Mouse (Mus musculus): ENCODE results near the gene Carmil3. TPM values are rescaled to one million over a fixed set of nuclear protein-coding genes. Genes with fewer than 3 reads are reported as not detected.

Gene Carmil3
- polyA plus RNA-seq, 2 experiments: 3.6 to 24.8 TPM

DNA sequence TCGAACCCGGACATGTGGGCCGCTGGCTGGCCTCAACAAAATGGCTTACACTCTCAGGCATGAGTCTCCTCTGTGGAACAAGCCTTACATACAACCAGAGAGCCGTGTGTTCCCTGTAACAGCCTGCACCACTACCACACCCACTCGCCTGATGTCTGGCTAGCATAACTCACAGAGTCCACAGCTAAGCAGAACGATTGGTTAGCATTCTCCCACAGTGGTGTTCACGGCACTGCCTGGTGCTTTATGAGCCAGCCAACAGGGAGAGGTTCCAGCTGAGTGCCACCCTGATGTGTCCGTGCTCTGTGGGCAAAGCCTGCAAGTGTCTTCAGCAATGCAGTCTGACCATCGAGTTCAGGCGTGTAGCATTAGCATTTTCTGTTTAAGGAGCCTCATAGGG, 30.2 kb upstream of the Carmil3 start:
- TF ChIP-seq POLR2A (IDR thresholded peaks at IDR 0.05; ENCODE audit: borderline replicate concordance, extremely low read depth, insufficient read depth, insufficient read length): no peak
- 69% methylated on average over 10 of the region's 10 CpGs for WGBS
- Histone ChIP-seq H3K4me1 (ENCODE audit: control insufficient read depth, insufficient read depth, low read length) (no peaks in the 10 kb centered on the region), H3K36me3 (ENCODE audit: control insufficient read depth, insufficient read depth, low read length) (no peaks in the 10 kb centered on the region), H3K9ac (ENCODE audit: low read depth, low read length, severe bottlenecking) (no peak overlapping the region), H3K27me3 (ENCODE audit: control insufficient read depth, insufficient read depth, low read length) (no peaks in the 10 kb centered on the region), H3K27ac (replicated peaks; ENCODE audit: low read depth, low read length) (no peak overlapping the region), H3K9me3 (ENCODE audit: control insufficient read depth, low read length) (peaks cover 8% of the 10 kb centered on the region; the same call in 1 of the 2 replicates), H3K4me2 (replicated peaks; ENCODE audit: low read depth, low read length, severe bottlenecking) (no peak overlapping the region), H3K4me3 (replicated peaks; ENCODE audit: low read length) (no peak overlapping the region)
- no peak for DNase-seq (ENCODE audit: low spot score)
- ATAC-seq (ENCODE audit: low FRiP score, low read depth): no peak

DNA sequence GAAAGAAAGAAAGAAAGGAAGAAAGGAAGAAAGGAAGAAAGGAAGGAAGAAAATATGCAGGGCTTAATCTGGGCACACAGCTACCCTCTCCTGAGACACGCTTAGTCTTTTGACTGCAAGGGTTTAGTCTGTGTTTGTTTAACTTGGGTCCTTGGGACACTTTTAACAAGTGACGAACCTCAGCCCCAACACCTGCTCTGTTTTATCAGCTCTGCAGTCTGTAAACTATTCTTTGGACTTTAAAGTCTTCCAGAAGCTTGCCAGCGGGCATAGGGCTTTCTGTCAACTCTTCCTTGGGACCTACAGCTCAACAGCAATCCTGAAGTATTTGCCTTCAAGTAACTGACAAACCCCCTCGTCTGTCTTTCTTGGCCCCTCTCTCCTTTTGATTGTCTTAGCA, 28.7 kb upstream of the Carmil3 start:
- Histone ChIP-seq H3K4me1 (ENCODE audit: control insufficient read depth, insufficient read depth, low read length) (no peaks in the 10 kb centered on the region), H3K4me3 (replicated peaks; ENCODE audit: low read length) (no peak overlapping the region), H3K9me3 (ENCODE audit: control insufficient read depth, low read length) (no peaks in the 10 kb centered on the region), H3K36me3 (ENCODE audit: control insufficient read depth, insufficient read depth, low read length) (no peaks in the 10 kb centered on the region), H3K4me2 (replicated peaks; ENCODE audit: low read depth, low read length, severe bottlenecking) (no peak overlapping the region), H3K9ac (ENCODE audit: low read depth, low read length, severe bottlenecking) (no peak overlapping the region), H3K27ac (replicated peaks; ENCODE audit: low read depth, low read length) (no peak overlapping the region), H3K27me3 (ENCODE audit: control insufficient read depth, insufficient read depth, low read length) (no peaks in the 10 kb centered on the region)
- DNase-seq (ENCODE audit: low spot score) (no peak), ATAC-seq (ENCODE audit: low FRiP score, low read depth) (no peak)
- TF ChIP-seq POLR2A (IDR thresholded peaks at IDR 0.05; ENCODE audit: borderline replicate concordance, extremely low read depth, insufficient read depth, insufficient read length): no peak
- 33% methylated on average over 4 of the region's 4 CpGs for WGBS

- Histone ChIP-seq H3K27ac (replicated peaks; ENCODE audit: low read depth, low read length) (no peak overlapping the region), H3K9ac (ENCODE audit: low read depth, low read length, severe bottlenecking) (no peak overlapping the region), H3K4me2 (replicated peaks; ENCODE audit: low read depth, low read length, severe bottlenecking) (no peak overlapping the region), H3K9me3 (ENCODE audit: control insufficient read depth, low read length) (no peaks in the 10 kb centered on the region), H3K36me3 (ENCODE audit: control insufficient read depth, insufficient read depth, low read length) (no peaks in the 10 kb centered on the region), H3K27me3 (ENCODE audit: control insufficient read depth, insufficient read depth, low read length) (no peaks in the 10 kb centered on the region), H3K4me1 (ENCODE audit: control insufficient read depth, insufficient read depth, low read length) (no peaks in the 10 kb centered on the region), H3K4me3 (replicated peaks; ENCODE audit: low read length) (no peak overlapping the region)
- WGBS: 57% methylated on average over 4 of the region's 4 CpGs
- DNase-seq (ENCODE audit: low spot score) (no peak), ATAC-seq (ENCODE audit: low FRiP score, low read depth) (no peak)
- no peak for TF ChIP-seq POLR2A (IDR thresholded peaks at IDR 0.05; ENCODE audit: borderline replicate concordance, extremely low read depth, insufficient read depth, insufficient read length)
Observed at GRCm38 (mm10) chr14:55466481-55466880, 24.0 kb upstream of the Carmil3 start.

GRCm38 (mm10) chr14:55467108-55467507, 23.3 kb upstream of the Carmil3 start:
- H3K4me2 ChIP-seq (replicated peaks; ENCODE audit: low read depth, low read length, severe bottlenecking): no peak overlapping the region
- DNase-seq (ENCODE audit: low spot score) (no peak), ATAC-seq (ENCODE audit: low FRiP score, low read depth) (no peak)
- H3K4me1 ChIP-seq (ENCODE audit: control insufficient read depth, insufficient read depth, low read length): no peaks in the 10 kb centered on the region
- no peak for TF ChIP-seq POLR2A (IDR thresholded peaks at IDR 0.05; ENCODE audit: borderline replicate concordance, extremely low read depth, insufficient read depth, insufficient read length)
- 75% methylated on average over 7 of the region's 7 CpGs for WGBS
- H3K9me3 ChIP-seq (ENCODE audit: control insufficient read depth, low read length): no peaks in the 10 kb centered on the region
- H3K9ac ChIP-seq (ENCODE audit: low read depth, low read length, severe bottlenecking): no peak overlapping the region
- H3K36me3 ChIP-seq (ENCODE audit: control insufficient read depth, insufficient read depth, low read length): no peaks in the 10 kb centered on the region
- H3K27me3 ChIP-seq (ENCODE audit: control insufficient read depth, insufficient read depth, low read length): no peaks in the 10 kb centered on the region
- H3K4me3 ChIP-seq (replicated peaks; ENCODE audit: low read length): no peak overlapping the region
- no peak overlapping the region for H3K27ac ChIP-seq (replicated peaks; ENCODE audit: low read depth, low read length)

DNA sequence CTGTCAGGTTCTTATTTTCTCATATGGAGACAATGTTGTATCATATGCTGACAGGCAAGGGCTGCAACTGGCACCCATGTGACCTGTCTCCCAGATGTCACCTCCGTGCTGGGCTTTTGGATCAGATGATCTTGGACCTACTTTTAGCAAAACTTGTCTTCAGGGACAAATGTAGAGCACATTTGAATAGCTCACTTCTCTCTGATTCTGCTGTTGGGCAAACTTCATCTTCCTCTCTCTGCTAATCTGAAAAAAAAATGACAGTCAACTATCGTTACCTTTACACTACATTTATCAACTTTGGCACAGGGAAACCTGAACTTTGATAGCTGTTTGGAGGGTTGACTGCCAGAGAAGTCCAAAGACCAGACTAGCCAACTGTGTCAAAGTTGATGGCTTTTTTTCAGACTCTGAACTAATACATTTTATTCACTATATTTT, 22.1 kb upstream of the Carmil3 start:
- Histone ChIP-seq H3K4me2 (replicated peaks; ENCODE audit: low read depth, low read length, severe bottlenecking) (no peak overlapping the region), H3K9me3 (ENCODE audit: control insufficient read depth, low read length) (no peaks in the 10 kb centered on the region), H3K36me3 (ENCODE audit: control insufficient read depth, insufficient read depth, low read length) (no peaks in the 10 kb centered on the region), H3K9ac (ENCODE audit: low read depth, low read length, severe bottlenecking) (no peak overlapping the region), H3K27me3 (ENCODE audit: control insufficient read depth, insufficient read depth, low read length) (no peaks in the 10 kb centered on the region), H3K27ac (replicated peaks; ENCODE audit: low read depth, low read length) (no peak overlapping the region), H3K4me3 (replicated peaks; ENCODE audit: low read length) (no peak overlapping the region), H3K4me1 (ENCODE audit: control insufficient read depth, insufficient read depth, low read length) (no peaks in the 10 kb centered on the region)
- WGBS: 86% methylated on average over 2 of the region's 2 CpGs
- DNase-seq (ENCODE audit: low spot score) (no peak), ATAC-seq (ENCODE audit: low FRiP score, low read depth) (no peak)
- TF ChIP-seq POLR2A (IDR thresholded peaks at IDR 0.05; ENCODE audit: borderline replicate concordance, extremely low read depth, insufficient read depth, insufficient read length): no peak

DNA sequence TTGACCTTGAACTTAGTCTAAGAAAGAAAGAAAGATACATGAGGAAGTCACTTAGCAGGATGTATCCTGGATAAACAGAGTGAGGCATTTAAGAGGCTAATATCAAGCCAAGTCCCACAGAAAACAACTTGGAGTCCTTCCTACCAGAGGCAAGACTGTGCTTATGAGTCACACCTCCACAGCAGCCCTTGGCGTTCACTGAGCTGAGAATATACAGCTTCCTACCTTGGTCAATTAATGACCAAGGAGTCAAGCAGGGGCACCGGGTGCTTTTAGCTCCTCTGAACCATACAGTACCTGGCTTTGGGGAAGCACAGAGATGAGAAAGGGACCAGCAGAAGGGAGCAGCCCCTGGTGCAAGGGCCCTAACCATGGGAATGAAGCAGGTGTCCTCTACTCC, 21.4 kb upstream of the Carmil3 start:
- Histone ChIP-seq H3K27ac (replicated peaks; ENCODE audit: low read depth, low read length) (no peak overlapping the region), H3K4me2 (replicated peaks; ENCODE audit: low read depth, low read length, severe bottlenecking) (no peak overlapping the region), H3K9me3 (ENCODE audit: control insufficient read depth, low read length) (no peaks in the 10 kb centered on the region), H3K4me3 (replicated peaks; ENCODE audit: low read length) (no peak overlapping the region), H3K9ac (ENCODE audit: low read depth, low read length, severe bottlenecking) (no peak overlapping the region), H3K4me1 (ENCODE audit: control insufficient read depth, insufficient read depth, low read length) (no peaks in the 10 kb centered on the region), H3K36me3 (ENCODE audit: control insufficient read depth, insufficient read depth, low read length) (no peaks in the 10 kb centered on the region), H3K27me3 (ENCODE audit: control insufficient read depth, insufficient read depth, low read length) (no peaks in the 10 kb centered on the region)
- DNase-seq (ENCODE audit: low spot score) (no peak), ATAC-seq (ENCODE audit: low FRiP score, low read depth) (no peak)
- no peak for TF ChIP-seq POLR2A (IDR thresholded peaks at IDR 0.05; ENCODE audit: borderline replicate concordance, extremely low read depth, insufficient read depth, insufficient read length)
- WGBS: 74% methylated on average over 2 of the region's 2 CpGs
